Mouse (Mus musculus) frontal cortex, adult 2 months (tissue): Measurements from ENCODE around the gene Rrh. TPM values are rescaled to one million over a fixed set of nuclear protein-coding genes. Genes with fewer than 3 reads are reported as not detected.

Experiments
- DNase-seq, 2 experiments: peaks; one replicate each; pipeline ENCODE4 v3.0.0; 2022; ENCODE audit warnings: low spot score in 1 of 2; ENCODE audit errors: extremely low spot score in 1 of 2
- polyA plus RNA-seq: library from polyadenylated mRNA; depleted of rRNA; stranded (reverse); fragments of >200 nt; gene quantifications from 2 replicates; pipeline ENCODE4 v1.2.3, GENCODE M21; 2012; rRNA removed

Gene Rrh
- polyA plus RNA-seq, result 0.66 and 0.86 TPM in 2 replicates

- DNase-seq, result no peak
These were observed at the start of gene Rrh for GRCm38 (mm10) chr3:129822206-129822775. Gene Rrh (minus strand): TSS chr3:129822587.

- DNase-seq, result peak in 1 of 2 experiments; percentile 36
These were observed 41.3 kb upstream of the Rrh start for GRCm38 (mm10) chr3:129863698-129864097.

GRCm38 (mm10) chr3:129862592-129862991 lies 40.2 kb upstream of the Rrh start:
- no peak for DNase-seq

GRCm38 (mm10) chr3:129846846-129847245 lies 24.5 kb upstream of the Rrh start:
- DNase-seq, result no peak

- DNase-seq, result no peak
These were observed 23.5 kb upstream of the Rrh start for GRCm38 (mm10) chr3:129845868-129846267.

- no peak for DNase-seq
These were observed 15.6 kb upstream of the Rrh start for GRCm38 (mm10) chr3:129838017-129838416.

- DNase-seq, result no peak
These were observed 14.6 kb upstream of the Rrh start for GRCm38 (mm10) chr3:129836965-129837364.

- no peak for DNase-seq
These were observed 13.8 kb upstream of the Rrh start for GRCm38 (mm10) chr3:129836051-129836697.

GRCm38 (mm10) chr3:129835388-129835934 lies 13.1 kb upstream of the Rrh start, which contains the start of gene Cfi:
Gene Cfi (plus strand): TSS chr3:129835884.
- DNase-seq, result no peak

GRCm38 (mm10) chr3:129831035-129831568 lies 8.7 kb upstream of the Rrh start, which contains the start of gene Gar1:
Gene Gar1 (minus strand): TSS chr3:129831396.
- DNase-seq, result peak; percentile 91 to 97

- DNase-seq, result peak in 1 of 2 experiments; percentile 15
These were observed 8.2 kb upstream of the Rrh start for GRCm38 (mm10) chr3:129830626-129831025.

GRCm38 (mm10) chr3:129827691-129828090 lies 5.3 kb upstream of the Rrh start:
- DNase-seq, result no peak

GRCm38 (mm10) chr3:129826691-129827090 lies 4.3 kb upstream of the Rrh start:
- no peak for DNase-seq

GRCm38 (mm10) chr3:129824891-129825290 lies 2.5 kb upstream of the Rrh start:
- no peak for DNase-seq

GRCm38 (mm10) chr3:129824146-129824545 lies 1.8 kb upstream of the Rrh start:
- no peak for DNase-seq

- DNase-seq, result peak in 1 of 2 experiments; percentile 66
These were observed 906 bp upstream of the Rrh start for GRCm38 (mm10) chr3:129823293-129823692.

- no peak for DNase-seq
These were observed 651 bp downstream of the Rrh start for GRCm38 (mm10) chr3:129821736-129822135.

- DNase-seq, result no peak
These were observed 1.5 kb downstream of the Rrh start for GRCm38 (mm10) chr3:129820847-129821246.

GRCm38 (mm10) chr3:129803765-129804164 lies 18.6 kb downstream of the Rrh start, which contains the start of gene Lrit3:
Gene Lrit3 (minus strand): TSS chr3:129804030.
- no peak for DNase-seq

- no peak for DNase-seq
These were observed 23.4 kb downstream of the Rrh start for GRCm38 (mm10) chr3:129799011-129799410.

- DNase-seq, result no peak
These were observed 23.8 kb downstream of the Rrh start for GRCm38 (mm10) chr3:129798551-129798950.

- no peak for DNase-seq
These were observed 25.0 kb downstream of the Rrh start for GRCm38 (mm10) chr3:129797341-129797740.
